Mouse (Mus musculus) E14TG2a.4 (cell line): ENCODE data around the gene Ttll5.

Experiments
- CTCF ChIP-seq: conservative IDR thresholded peaks from 2 replicates; pipeline ENCODE4 v1.5.1; 2014; ENCODE audit warnings: low read length
- POU5F1 ChIP-seq: IDR thresholded peaks from 2 replicates; pipeline ENCODE4 v1.6.1; 2014; ENCODE audit warnings: low read length, borderline replicate concordance

DNA sequence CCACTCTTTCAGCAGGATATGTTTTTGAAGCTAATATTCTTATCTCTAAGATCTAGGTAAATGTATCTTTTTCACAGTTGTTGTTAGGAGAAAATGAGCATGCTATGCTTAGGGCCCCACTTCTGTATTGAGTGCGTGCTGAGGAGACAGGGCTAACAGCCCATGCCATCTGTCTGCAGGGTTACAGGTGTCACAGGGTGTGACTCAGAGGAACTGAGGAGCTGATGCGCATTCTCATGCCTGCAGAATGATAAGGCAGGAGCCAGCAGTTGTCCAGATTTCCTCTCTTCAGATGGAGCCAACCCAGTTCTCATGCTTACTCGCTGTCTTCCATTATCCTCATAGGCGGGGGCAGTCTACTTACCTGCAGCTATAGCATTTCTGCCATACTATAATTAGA, 147.2 kb downstream of the Ttll5 start:
- no peak for TF ChIP-seq CTCF
- no peak for TF ChIP-seq POU5F1
